Mouse (Mus musculus): ENCODE measurements around the gene Olfr1395. TPM values are rescaled to one million over a fixed set of nuclear protein-coding genes. Genes with fewer than 3 reads are reported as not detected.
A peak's percentile ranks its signal among the peaks of the same experiment; 100 is the strongest.

Gene Olfr1395
- polyA plus RNA-seq, 1 experiment: not detected

GRCm38 (mm10) chr11:49114774-49115173 is 27.3 kb upstream of the Olfr1395 start, which contains the start of gene Olfr1396:
Olfr1396 (minus strand) TSS chr11:49114874.
- H3K27ac ChIP-seq (ENCODE audit: insufficient read depth, low read depth, low read length): no peak within 1 kb of the TSS
- no peak for TF ChIP-seq CTCF (IDR thresholded peaks at IDR 0.05; ENCODE audit: extremely low read depth, insufficient read length, insufficient replicate concordance, low read depth, low read length)
- TF ChIP-seq POLR2A (IDR thresholded peaks at IDR 0.05; ENCODE audit: low read depth, low read length): no peak
- no peak within 1 kb of the TSS for H3K4me3 ChIP-seq (ENCODE audit: low read depth, low read length)
- no peaks in the 10 kb centered on the region for H3K36me3 ChIP-seq (ENCODE audit: control insufficient read depth, insufficient read depth, low read length)
- peaks cover 4% of the 10 kb centered on the region; the same call in 1 of the 2 replicates for H3K27me3 ChIP-seq (ENCODE audit: control insufficient read depth, insufficient read depth, low read length)
- peaks cover 4% of the 10 kb centered on the region; the same call in 1 of the 2 replicates for H3K4me1 ChIP-seq (ENCODE audit: control insufficient read depth, insufficient read depth, insufficient read length, low read length)

GRCm38 (mm10) chr11:49119635-49120034 is 22.4 kb upstream of the Olfr1395 start:
- 62% methylated on average over 3 of the region's 3 CpGs for WGBS
- TF ChIP-seq CTCF (IDR thresholded peaks at IDR 0.05; ENCODE audit: extremely low read depth, insufficient read length, insufficient replicate concordance, low read depth, low read length) (no peak), POLR2A (IDR thresholded peaks at IDR 0.05; ENCODE audit: low read depth, low read length) (no peak)
- Histone ChIP-seq H3K36me3 (ENCODE audit: control insufficient read depth, insufficient read depth, low read length) (no peaks in the 10 kb centered on the region), H3K27ac (ENCODE audit: insufficient read depth, low read depth, low read length) (no peak overlapping the region), H3K4me3 (ENCODE audit: low read depth, low read length) (no peak overlapping the region), H3K27me3 (ENCODE audit: control insufficient read depth, insufficient read depth, low read length) (no peaks in the 10 kb centered on the region; the same call in 1 of the 2 replicates), H3K4me1 (ENCODE audit: control insufficient read depth, insufficient read depth, insufficient read length, low read length) (no peaks in the 10 kb centered on the region)

GRCm38 (mm10) chr11:49124169-49124568 is 17.9 kb upstream of the Olfr1395 start:
- no peak overlapping the region for H3K27ac ChIP-seq (ENCODE audit: insufficient read depth, low read depth, low read length)
- H3K4me3 ChIP-seq (ENCODE audit: low read depth, low read length): no peak overlapping the region
- H3K36me3 ChIP-seq (ENCODE audit: control insufficient read depth, insufficient read depth, low read length): no peaks in the 10 kb centered on the region
- no peaks in the 10 kb centered on the region; the same call in 1 of the 2 replicates for H3K4me1 ChIP-seq (ENCODE audit: control insufficient read depth, insufficient read depth, insufficient read length, low read length)
- TF ChIP-seq CTCF (IDR thresholded peaks at IDR 0.05; ENCODE audit: extremely low read depth, insufficient read length, insufficient replicate concordance, low read depth, low read length): no peak
- no peak for TF ChIP-seq POLR2A (IDR thresholded peaks at IDR 0.05; ENCODE audit: low read depth, low read length)
- 87% methylated on average over 2 of the region's 2 CpGs for WGBS
- H3K27me3 ChIP-seq (ENCODE audit: control insufficient read depth, insufficient read depth, low read length): no peaks in the 10 kb centered on the region; the same call in 1 of the 2 replicates

GRCm38 (mm10) chr11:49154077-49154476 is 12.0 kb downstream of the Olfr1395 start, which contains the start of gene Olfr1394:
Olfr1394 (plus strand) TSS chr11:49154377.
- TF ChIP-seq CTCF (IDR thresholded peaks at IDR 0.05; ENCODE audit: extremely low read depth, insufficient read length, insufficient replicate concordance, low read depth, low read length): no peak
- TF ChIP-seq POLR2A (IDR thresholded peaks at IDR 0.05; ENCODE audit: low read depth, low read length): no peak
- Histone ChIP-seq H3K4me1 (ENCODE audit: control insufficient read depth, insufficient read depth, insufficient read length, low read length) (peaks cover 3% of the 10 kb centered on the region; the same call in 1 of the 2 replicates), H3K27ac (ENCODE audit: insufficient read depth, low read depth, low read length) (no peak within 1 kb of the TSS), H3K27me3 (ENCODE audit: control insufficient read depth, insufficient read depth, low read length) (no peaks in the 10 kb centered on the region), H3K4me3 (ENCODE audit: low read depth, low read length) (no peak within 1 kb of the TSS), H3K36me3 (ENCODE audit: control insufficient read depth, insufficient read depth, low read length) (no peaks in the 10 kb centered on the region)
- 54% methylated on average over 1 of the region's 1 CpGs for WGBS

GRCm38 (mm10) chr11:49156821-49157814 is 15.0 kb downstream of the Olfr1395 start:
- 89% methylated on average over 2 of the region's 2 CpGs for WGBS
- Histone ChIP-seq H3K4me1 (ENCODE audit: control insufficient read depth, insufficient read depth, insufficient read length, low read length) (peaks cover 3% of the 10 kb centered on the region; the same call in 1 of the 2 replicates), H3K27ac (ENCODE audit: insufficient read depth, low read depth, low read length) (no peak overlapping the region), H3K27me3 (ENCODE audit: control insufficient read depth, insufficient read depth, low read length) (0 out of 2 replicates have a peak, but pooled peaks cover 4% of the 10 kb centered on the region), H3K36me3 (ENCODE audit: control insufficient read depth, insufficient read depth, low read length) (no peaks in the 10 kb centered on the region), H3K4me3 (ENCODE audit: low read depth, low read length) (no peak overlapping the region)
- no peak for TF ChIP-seq POLR2A (IDR thresholded peaks at IDR 0.05; ENCODE audit: low read depth, low read length)
- no peak for TF ChIP-seq CTCF (IDR thresholded peaks at IDR 0.05; ENCODE audit: extremely low read depth, insufficient read length, insufficient replicate concordance, low read depth, low read length)

GRCm38 (mm10) chr11:49168839-49169611 is 27.0 kb downstream of the Olfr1395 start:
- Histone ChIP-seq H3K4me3 (ENCODE audit: low read depth, low read length) (peak overlapping the region; percentile 36), H3K4me1 (ENCODE audit: control insufficient read depth, insufficient read depth, insufficient read length, low read length) (peaks cover 4% of the 10 kb centered on the region; the same call in 1 of the 2 replicates), H3K27me3 (ENCODE audit: control insufficient read depth, insufficient read depth, low read length) (peaks cover 7% of the 10 kb centered on the region), H3K36me3 (ENCODE audit: control insufficient read depth, insufficient read depth, low read length) (no peaks in the 10 kb centered on the region), H3K27ac (ENCODE audit: insufficient read depth, low read depth, low read length) (no peak overlapping the region)
- no peak for TF ChIP-seq POLR2A (IDR thresholded peaks at IDR 0.05; ENCODE audit: low read depth, low read length)
- no peak for TF ChIP-seq CTCF (IDR thresholded peaks at IDR 0.05; ENCODE audit: extremely low read depth, insufficient read length, insufficient replicate concordance, low read depth, low read length)
- WGBS: 14% methylated on average over 50 of the region's 50 CpGs
